Mouse (Mus musculus) embryonic fibroblast, embryonic 13.5 days (primary cell): ENCODE results near the gene Efcab8. TPM values are rescaled to one million over a fixed set of nuclear protein-coding genes. Genes with fewer than 3 reads are reported as not detected.

Source experiments
- H3K27ac ChIP-seq: 2 replicates; pipeline ENCODE4 v1.5.1; 2012; ENCODE audit warnings: low read length, control low read depth, inconsistent platforms; ENCODE audit not compliant: insufficient read depth
- H3K4me1 ChIP-seq: 2 replicates; pipeline ENCODE4 v1.6.1; 2011; ENCODE audit warnings: low read length; ENCODE audit not compliant: control insufficient read depth, insufficient read depth
- H3K4me3 ChIP-seq: 2 replicates; pipeline ENCODE4 v1.5.1; 2011; ENCODE audit warnings: mild to moderate bottlenecking, control low read depth, low read length; ENCODE audit not compliant: insufficient read depth
- CTCF ChIP-seq: IDR thresholded peaks from 2 replicates; pipeline ENCODE4 v1.5.1; 2011; ENCODE audit warnings: mild to moderate bottlenecking, control low read depth, low read length, moderate library complexity, borderline replicate concordance; ENCODE audit not compliant: insufficient read depth
- POLR2A ChIP-seq: IDR thresholded peaks from 2 replicates; pipeline ENCODE4 v1.6.1; 2011; ENCODE audit warnings: low read depth, mild to moderate bottlenecking, control low read depth, low read length, moderate library complexity
- polyA plus RNA-seq: library from polyadenylated mRNA; stranded (reverse); fragments of >200 nt; gene quantifications from 2 replicates; pipeline ENCODE4 v1.2.4, GENCODE M21; 2011; ENCODE audit warnings: low read depth; ENCODE audit not compliant: missing spikeins, insufficient read length

Gene Efcab8
- polyA plus RNA-seq = 0.32 and 0.72 TPM in 2 replicates

DNA sequence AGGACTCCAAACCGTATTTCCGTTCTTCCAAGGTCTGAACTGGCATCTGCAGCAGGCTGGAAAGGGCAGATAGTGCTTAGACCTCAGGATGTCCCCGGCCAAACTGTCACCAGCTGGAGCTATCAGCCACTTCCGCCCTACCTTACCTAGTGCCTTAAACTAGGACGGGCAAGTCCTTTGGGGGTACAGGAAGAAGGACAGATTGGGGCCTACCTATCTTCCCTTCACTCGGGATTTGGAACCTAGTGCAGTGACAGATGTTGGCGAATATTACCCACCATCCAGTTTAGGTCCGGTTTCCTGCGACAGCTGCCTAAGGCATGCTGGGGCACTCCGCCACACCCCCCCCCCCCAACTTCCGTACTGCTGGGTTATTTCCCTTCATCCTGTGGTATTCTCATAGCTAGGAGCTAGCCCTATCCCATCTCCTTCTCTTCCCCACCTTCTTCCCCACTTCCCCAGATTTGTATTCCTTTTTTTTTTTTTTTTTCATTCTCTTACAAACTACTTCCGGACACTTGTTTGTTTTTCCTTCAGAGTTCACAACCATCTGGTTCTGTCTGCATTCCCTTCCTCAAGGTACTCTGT lies at the start of gene Efcab8:
Gene Efcab8, plus strand, starts transcription at position 538 of the 588 bp plus-strand sequence.
- H3K4me1 ChIP-seq = 0 out of 2 replicates have a peak, but pooled peaks cover 2% of the 10 kb centered on the region
- H3K4me3 ChIP-seq = no peak within 1 kb of the TSS
- H3K27ac ChIP-seq = no peak within 1 kb of the TSS
- TF ChIP-seq POLR2A = no peak
- no peak for TF ChIP-seq CTCF

DNA sequence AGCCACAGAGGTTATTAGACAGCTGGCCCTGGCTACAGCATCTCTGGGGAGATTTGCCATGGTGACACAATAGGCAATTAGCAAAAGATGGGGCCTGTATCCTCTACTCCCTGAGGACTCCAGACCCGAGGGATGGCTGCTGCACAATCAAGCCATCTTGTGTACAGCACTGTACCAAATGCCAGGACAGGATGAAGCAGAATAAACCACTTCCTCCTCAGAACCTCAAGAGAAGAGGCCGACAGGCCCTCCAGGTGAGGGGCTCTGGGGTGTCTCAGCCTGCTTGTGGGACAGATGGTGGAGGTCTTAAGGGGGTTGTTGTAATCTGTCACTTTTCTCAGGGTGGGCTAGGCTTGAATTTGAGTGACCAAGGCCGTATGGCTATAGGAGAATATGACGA lies 45.7 kb upstream of the Efcab8 start:
- Histone ChIP-seq H3K4me3 (no peak overlapping the region), H3K4me1 (no peaks in the 10 kb centered on the region), H3K27ac (no peak overlapping the region)
- TF ChIP-seq CTCF = no peak
- no peak for TF ChIP-seq POLR2A

DNA sequence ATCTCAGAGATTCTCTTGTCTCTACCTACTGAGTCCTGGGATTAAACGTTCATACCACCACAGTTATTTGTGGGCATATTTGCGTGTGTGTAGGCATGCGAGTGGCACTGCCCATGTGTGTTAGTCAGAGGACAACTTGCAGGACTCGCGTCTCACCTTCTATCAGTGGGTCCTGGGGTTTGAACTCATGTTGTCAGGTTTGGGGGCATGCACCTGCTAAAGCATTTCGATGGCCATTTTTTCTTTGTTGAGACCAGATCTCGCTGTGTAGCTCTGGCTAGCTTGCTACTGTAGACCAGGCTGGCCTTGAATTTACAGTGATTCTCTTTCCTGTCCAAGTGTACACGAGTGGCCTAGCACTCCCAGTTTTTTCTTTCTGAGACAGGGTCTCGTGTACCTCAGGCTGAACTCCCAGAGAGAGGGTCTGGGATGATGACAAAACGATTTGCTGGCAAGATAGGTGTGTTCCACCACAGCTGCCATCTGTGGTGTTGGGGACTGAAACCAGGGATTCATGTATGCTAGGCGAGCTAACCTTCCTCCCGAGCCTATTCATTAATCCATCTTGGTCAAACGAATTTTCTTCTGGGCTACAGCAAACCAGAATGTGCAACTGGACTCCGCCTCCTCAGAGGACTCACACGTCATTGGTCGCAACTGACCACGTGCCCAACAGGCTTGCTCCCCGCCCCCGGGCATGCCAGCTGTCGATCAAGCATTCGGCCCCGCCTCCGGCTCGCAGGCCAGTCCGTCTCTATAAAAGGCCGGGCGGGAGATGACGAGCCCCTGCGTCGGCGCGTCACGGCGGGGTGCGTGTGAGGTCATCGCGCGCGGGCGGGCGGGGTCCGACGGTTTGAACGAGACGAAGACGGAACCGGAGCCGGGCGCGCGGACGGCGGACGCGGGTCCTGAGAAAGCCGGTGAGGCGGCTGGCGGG lies 39.0 kb upstream of the Efcab8 start, which contains the start of gene Mapre1:
Gene Mapre1, plus strand, starts transcription at position 775 of the 937 bp plus-strand sequence.
- Histone ChIP-seq H3K4me1 (peaks cover 8% of the 10 kb centered on the region), H3K4me3 (peak within 1 kb of the TSS; percentile 98), H3K27ac (peak within 1 kb of the TSS; percentile 89)
- TF ChIP-seq CTCF (no peak), POLR2A (peak; percentile 88)

DNA sequence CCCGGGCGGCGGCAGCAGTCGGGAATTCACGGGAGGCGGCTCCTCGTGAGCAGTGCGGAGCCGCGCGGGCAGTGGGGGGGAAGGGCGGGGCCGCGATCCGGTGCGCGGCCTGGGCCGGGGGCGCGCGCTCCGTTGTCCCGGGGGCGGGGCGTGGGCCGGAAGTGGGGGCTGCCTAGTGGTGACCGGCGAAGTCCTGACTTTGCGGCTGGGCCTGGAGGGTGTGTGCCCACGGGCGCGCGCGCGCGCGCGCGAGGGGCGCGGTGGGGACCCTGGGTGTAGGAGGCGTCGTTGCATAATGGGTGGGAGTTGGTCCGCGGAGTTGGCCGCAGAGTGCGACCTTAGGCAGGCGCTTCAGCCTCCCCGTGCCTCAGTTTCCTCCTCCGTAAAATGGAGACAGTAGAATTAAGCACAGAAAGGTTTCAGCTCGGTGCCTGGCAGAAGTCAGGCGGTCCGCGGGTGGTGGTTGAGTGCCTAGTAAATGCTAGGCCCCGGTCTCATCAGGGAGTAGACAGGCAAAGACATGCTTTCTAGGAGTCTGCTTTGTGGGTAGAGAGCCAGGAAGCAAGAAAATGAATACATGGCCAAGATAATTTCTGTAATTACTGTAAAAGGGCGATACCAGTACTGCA lies 38.2 kb upstream of the Efcab8 start:
- H3K4me1 ChIP-seq = peaks cover 8% of the 10 kb centered on the region
- peak overlapping the region; percentile 89 for H3K27ac ChIP-seq
- peak overlapping the region; percentile 98 for H3K4me3 ChIP-seq
- TF ChIP-seq POLR2A = peak; percentile 39; the same call in 1 of the 2 replicates
- TF ChIP-seq CTCF = no peak

DNA sequence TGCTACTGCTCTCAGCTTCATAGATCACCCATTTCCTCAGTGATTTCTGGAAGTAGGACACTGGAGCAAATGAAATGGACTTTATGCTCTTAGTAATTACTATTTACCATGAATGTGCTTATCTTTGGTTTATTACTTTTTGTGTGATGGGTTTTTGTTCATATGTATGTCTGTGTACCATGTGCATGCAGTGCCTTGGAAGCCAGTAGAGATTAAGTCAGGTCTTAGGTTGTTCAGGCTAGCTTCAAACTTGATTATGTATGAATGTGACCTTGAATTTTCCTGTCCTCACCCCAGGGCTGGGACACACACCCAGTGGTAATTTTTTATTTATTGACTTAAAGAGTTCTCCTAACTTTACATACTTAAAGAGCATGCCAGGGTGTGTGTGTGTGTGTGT lies 31.7 kb upstream of the Efcab8 start:
- Histone ChIP-seq H3K27ac (no peak overlapping the region), H3K4me1 (peaks cover 9% of the 10 kb centered on the region), H3K4me3 (no peak overlapping the region)
- TF ChIP-seq POLR2A = no peak
- TF ChIP-seq CTCF = no peak

DNA sequence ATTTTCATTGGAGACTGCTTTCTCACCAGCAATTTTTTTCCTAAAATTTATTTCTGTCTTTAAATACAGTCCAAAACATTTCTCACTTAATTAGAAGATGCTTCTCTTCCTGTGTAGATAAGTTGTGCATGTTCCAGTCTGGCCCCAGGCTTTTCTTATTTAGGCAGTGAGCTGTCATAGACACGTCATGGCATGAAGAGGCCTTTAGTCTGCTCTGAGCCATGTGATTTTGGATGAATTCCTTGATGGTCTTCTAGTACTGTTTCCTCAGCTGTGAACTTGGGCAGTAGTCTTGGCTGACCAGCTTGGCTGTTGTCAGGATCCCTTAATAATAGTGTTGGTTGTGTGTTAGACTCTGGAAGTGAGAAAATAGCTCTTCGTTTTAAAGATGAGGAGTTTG lies 29.4 kb upstream of the Efcab8 start:
- Histone ChIP-seq H3K27ac (peak overlapping the region; percentile 39; the same call in 1 of the 2 replicates), H3K4me1 (peaks cover 5% of the 10 kb centered on the region; the same call in 1 of the 2 replicates), H3K4me3 (no peak overlapping the region)
- TF ChIP-seq POLR2A (no peak), CTCF (no peak)

DNA sequence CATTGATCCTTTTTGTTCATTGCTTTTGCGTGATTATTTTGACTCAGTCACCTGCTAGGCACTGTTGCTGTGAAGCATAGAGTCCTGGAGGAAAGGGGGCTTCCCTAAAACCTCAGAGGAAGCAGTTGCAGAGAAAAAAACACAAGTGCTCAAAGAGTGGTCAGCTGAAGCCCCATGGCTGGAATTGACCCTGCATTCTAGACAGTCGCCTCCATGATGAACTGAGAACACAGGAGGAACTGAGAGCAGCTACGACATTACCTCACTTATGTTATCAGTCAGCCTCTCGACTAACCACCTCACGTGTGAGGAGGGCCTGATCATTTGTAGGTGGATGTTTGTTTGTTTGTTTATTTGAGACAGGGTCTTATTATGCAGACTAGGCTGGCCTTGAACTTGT lies 17.6 kb upstream of the Efcab8 start:
- TF ChIP-seq POLR2A (no peak), CTCF (no peak)
- no peak overlapping the region for H3K27ac ChIP-seq
- H3K4me1 ChIP-seq = no peaks in the 10 kb centered on the region
- H3K4me3 ChIP-seq = no peak overlapping the region

DNA sequence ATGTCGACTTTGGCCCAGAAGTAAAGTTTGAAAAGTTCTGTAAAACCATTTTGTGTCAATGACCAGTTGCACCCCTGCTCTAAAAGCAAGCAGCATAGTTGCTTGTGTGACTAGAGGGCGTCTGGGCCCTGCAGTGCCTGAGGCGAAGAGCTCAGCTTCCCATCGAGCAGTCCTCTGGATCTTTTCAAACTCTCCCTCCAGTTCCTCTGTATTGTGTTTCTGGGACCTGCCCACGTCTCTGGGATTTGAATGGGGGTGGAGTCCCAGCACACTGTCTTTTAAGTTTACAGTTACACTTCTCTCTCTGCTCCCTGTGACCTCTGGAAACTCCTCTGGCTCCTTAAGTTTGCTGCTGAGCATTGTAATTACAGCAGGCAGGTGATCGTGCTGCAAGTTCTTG lies 12.2 kb upstream of the Efcab8 start:
- Histone ChIP-seq H3K27ac (no peak overlapping the region), H3K4me1 (no peaks in the 10 kb centered on the region), H3K4me3 (no peak overlapping the region)
- TF ChIP-seq CTCF (no peak), POLR2A (no peak)

DNA sequence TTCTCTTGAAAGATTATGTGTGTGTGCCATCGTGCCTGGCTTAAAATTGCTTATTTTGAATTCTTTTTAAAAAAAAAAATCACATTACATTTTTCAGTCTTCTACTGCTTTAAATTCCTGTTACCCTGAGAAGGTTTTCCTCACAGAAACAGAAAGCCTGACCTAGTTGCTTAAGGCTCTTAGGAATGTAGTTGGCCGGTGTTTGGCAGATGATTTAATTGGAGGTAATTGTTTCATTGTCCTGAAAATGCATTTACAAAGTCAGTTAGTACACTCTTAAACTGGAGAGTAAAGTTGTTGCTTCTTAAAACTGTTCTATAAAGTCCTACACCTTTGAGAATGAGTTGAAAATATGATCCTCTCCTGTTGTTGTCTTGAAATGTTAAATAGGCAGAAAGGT lies 10.8 kb upstream of the Efcab8 start:
- H3K27ac ChIP-seq = no peak overlapping the region
- no peaks in the 10 kb centered on the region for H3K4me1 ChIP-seq
- TF ChIP-seq CTCF (no peak), POLR2A (no peak)
- H3K4me3 ChIP-seq = no peak overlapping the region
